Mouse (Mus musculus) intestine, embryonic 16.5 days (tissue): Measurements from ENCODE around the gene Eya3. TPM values are rescaled to one million over a fixed set of nuclear protein-coding genes. Genes with fewer than 3 reads are reported as not detected.
"Not testable (repeated sequence)": the region's sequence is repeated elsewhere in the genome, so short reads cannot be mapped to it uniquely, and the experiment has no call there.

Experiments
- ATAC-seq: fragments of 200-750 bp; cut with Nextera tagmentation; 2 replicates; pipeline ENCODE4 v1.8.0; 2017; ENCODE audit warnings: moderate TSS enrichment, moderate library complexity
- H3K27ac ChIP-seq: fragments of 300-500 bp; sonication (generic); 2 replicates; pipeline ENCODE4 v1.5.1; 2014; ENCODE audit warnings: mild to moderate bottlenecking, low read length
- H3K27me3 ChIP-seq: fragments of 300-500 bp; sonication (generic); replicated peaks from 2 replicates; pipeline ENCODE4 v1.6.1; 2014; ENCODE audit warnings: low read length, control low read depth, mixed read lengths; ENCODE audit not compliant: control insufficient read depth, insufficient read depth
- H3K36me3 ChIP-seq: fragments of 300-500 bp; sonication (generic); 2 replicates; pipeline ENCODE4 v1.6.1; 2014; ENCODE audit warnings: low read length, control low read depth; ENCODE audit not compliant: control insufficient read depth, insufficient read depth
- H3K4me1 ChIP-seq: fragments of 300-500 bp; sonication (generic); 2 replicates; pipeline ENCODE4 v1.6.1; 2014; ENCODE audit warnings: low read length, control low read depth, mixed read lengths; ENCODE audit not compliant: control insufficient read depth, insufficient read depth
- H3K4me2 ChIP-seq: fragments of 300-500 bp; sonication (generic); 2 replicates; pipeline ENCODE4 v1.6.1; 2014; ENCODE audit warnings: low read depth, low read length, control low read depth
- H3K4me3 ChIP-seq: fragments of 300-500 bp; sonication (generic); 2 replicates; pipeline ENCODE4 v1.5.1; 2014; ENCODE audit warnings: mild to moderate bottlenecking, low read length
- H3K9ac ChIP-seq: fragments of 300-500 bp; sonication (generic); 2 replicates; pipeline ENCODE4 v1.6.1; 2014; ENCODE audit warnings: low read depth, low read length
- H3K9me3 ChIP-seq: fragments of 300-500 bp; sonication (generic); 2 replicates; pipeline ENCODE4 v1.6.1; 2016; ENCODE audit warnings: low read length, control low read depth; ENCODE audit not compliant: control insufficient read depth
- WGBS: fragments of 180-500 bp; shearing (Covaris S2); extraction: QIAGEN DNeasy Blood & Tissue Kit; methylation state at CpG from one replicate; pipeline ENCODE4 v1.1.7; 2014; 5-methylcytosine and 5-hydroxymethylcytosine counted together
- polyA plus RNA-seq: library from polyadenylated mRNA; unstranded; fragments of >200 nt; fragmentation: Nextera tagmentation; extraction: Ambion mirVana; gene quantifications from 2 replicates; pipeline ENCODE4 v1.2.1, GENCODE M21; 2015

The Eya3 gene
- polyA plus RNA-seq, 1 experiment from 2014 or later: 22.8 TPM

DNA sequence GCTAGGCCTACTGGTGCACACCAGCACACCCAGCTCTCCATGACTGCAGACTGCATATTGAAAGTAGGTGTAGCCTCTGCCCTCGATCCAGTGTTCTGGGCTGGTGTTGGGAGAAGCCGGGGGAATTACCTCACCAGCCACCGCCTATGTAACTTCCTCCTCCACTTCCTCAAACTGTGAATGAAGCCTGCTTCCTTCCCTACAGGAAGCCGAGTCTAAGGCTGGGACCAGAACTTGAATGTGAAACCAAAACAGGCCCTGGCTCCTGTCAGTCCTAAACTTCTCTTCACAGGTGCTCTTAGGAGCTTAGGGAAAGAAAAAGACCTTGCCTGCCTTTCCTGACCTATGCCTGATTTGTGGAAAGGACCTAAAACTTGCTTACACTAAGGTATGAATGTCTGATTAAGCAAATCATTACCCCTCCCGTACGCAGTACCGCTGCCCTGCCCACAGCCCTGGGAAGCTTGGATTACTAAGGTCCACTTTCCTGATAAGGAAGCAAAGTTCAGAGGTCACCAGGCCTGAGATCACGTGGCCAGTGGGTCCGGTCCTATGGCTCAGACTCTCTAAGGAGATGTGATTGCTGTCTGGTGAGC is 109.0 kb downstream of the Eya3 start:
- Histone ChIP-seq H3K4me2 (peak overlapping the region; percentile 43), H3K9ac (peak overlapping the region; percentile 56), H3K9me3 (no peaks in the 10 kb centered on the region), H3K36me3 (no peaks in the 10 kb centered on the region), H3K27ac (peak overlapping the region; percentile 69), H3K4me1 (peaks cover 4% of the 10 kb centered on the region; the same call in 1 of the 2 replicates), H3K4me3 (peak overlapping the region; percentile 22), H3K27me3 (no peaks in the 10 kb centered on the region)
- ATAC-seq: peak; percentile 82
- 43% methylated on average over 9 of the region's 9 CpGs for WGBS

DNA sequence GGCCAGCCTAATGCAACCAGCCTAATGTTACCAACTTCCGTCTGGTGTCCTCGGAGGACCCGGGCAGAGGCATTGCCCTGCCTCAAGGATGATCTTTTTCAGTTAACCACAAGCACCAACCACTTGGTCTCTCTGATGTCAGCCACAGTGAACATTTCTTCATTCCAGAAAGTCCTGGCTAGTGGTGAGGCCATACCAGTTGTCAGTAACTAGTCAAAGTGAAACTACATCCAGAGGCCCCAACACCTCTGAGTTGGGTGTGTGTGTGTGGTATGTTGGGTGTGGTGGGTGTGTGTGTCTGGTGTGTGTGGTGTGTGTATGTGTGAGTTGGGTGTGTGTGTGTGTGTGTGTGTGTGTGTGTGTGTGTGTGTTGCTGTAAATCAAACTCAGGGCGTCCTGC is 110.0 kb downstream of the Eya3 start:
- Histone ChIP-seq H3K36me3 (no peaks in the 10 kb centered on the region), H3K27ac (peak overlapping the region; percentile 41; the same call in 1 of the 2 replicates), H3K4me1 (peaks cover 4% of the 10 kb centered on the region; the same call in 1 of the 2 replicates), H3K4me2 (no peak overlapping the region), H3K9me3 (no peaks in the 10 kb centered on the region), H3K4me3 (no peak overlapping the region), H3K27me3 (no peaks in the 10 kb centered on the region), H3K9ac (no peak overlapping the region)
- 88% methylated on average over 4 of the region's 4 CpGs for WGBS
- no peak for ATAC-seq

DNA sequence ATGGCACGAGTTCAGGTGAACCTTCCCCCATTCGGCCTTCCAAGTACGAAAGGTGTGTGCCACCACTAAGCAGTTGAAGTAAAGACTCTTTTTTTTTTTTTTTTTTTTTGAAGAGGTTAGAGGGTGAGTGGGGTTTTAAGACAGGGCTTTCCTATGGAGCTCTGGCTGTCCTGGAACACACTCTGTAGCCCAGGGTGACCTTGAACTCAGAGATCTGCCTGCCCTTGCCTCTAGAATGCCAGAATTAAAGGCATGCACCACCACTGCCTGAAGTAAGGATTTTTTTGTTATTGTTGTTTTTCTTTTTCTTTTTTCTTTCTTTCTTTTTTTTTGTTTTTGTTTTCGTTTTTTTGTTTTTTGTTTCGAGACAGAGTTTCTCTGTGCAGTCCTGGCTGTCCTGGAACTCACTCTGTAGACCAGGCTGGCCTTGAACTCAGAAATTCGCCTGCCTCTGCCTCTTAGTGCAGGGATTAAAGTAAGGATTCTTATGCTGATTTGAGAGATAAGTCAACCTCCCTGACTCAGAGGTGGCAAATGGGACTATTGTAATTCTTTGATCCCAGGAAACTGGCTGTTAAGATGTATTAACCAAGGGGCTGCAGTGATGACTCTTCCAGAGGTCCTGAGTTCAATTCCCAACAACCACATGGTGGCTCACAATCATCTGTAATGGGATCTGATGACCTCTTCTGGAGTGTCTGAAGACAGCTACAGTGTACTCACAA is 110.6 kb downstream of the Eya3 start:
- Histone ChIP-seq H3K9me3 (no peaks in the 10 kb centered on the region), H3K27ac (no peak overlapping the region), H3K9ac (no peak overlapping the region), H3K36me3 (no peaks in the 10 kb centered on the region), H3K4me1 (peaks cover 4% of the 10 kb centered on the region; the same call in 1 of the 2 replicates), H3K27me3 (no peaks in the 10 kb centered on the region), H3K4me2 (no peak overlapping the region), H3K4me3 (no peak overlapping the region)
- 83% methylated on average over 6 of the region's 6 CpGs for WGBS
- no peak for ATAC-seq

DNA sequence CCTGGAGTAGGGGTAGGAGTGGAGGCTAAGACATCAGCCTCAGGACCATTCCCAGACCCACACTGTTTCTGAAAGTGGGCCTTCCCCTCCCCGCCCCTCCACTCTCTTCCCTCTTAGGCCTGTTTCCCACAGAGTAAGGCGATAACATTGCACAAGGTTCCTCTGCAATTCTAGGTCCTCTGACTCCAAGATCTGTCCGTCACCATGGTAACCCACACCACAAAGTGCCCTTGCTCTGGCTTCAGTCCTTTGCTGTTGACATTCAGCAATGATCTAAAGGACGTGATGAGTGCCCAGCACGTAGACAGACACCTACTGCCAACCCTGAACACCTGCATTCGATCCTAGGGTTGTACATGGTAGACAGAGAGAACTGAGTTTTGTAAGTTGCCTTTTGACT is 114.2 kb downstream of the Eya3 start:
- Histone ChIP-seq H3K27me3 (no peaks in the 10 kb centered on the region), H3K9me3 (no peaks in the 10 kb centered on the region), H3K4me1 (peaks cover 8% of the 10 kb centered on the region), H3K36me3 (no peaks in the 10 kb centered on the region), H3K9ac (no peak overlapping the region), H3K4me3 (no peak overlapping the region), H3K27ac (no peak overlapping the region), H3K4me2 (no peak overlapping the region)
- WGBS: 79% methylated on average over 6 of the region's 6 CpGs
- ATAC-seq: no peak

DNA sequence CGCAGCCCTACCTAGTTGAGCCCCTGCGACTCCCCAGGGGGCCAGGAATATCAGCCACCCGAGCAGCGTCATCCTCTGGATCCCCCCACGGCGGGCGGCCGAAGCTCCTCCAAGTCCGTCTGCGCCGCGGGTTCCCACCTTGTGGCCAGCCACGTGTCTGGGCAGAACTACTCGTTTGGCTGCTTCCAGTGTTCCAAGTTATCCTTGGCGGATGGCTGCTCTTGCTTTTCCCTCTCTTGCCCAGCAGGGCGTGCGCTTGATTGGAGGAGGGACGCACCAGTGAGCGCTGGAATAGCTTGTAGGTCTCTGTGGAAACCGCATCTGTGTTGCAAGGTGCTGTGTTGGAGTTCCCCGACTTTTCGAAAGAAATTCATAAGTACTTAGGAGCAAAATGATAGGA is 118.2 kb downstream of the Eya3 start, which contains the start of gene Smpdl3b:
TSS of gene Smpdl3b (minus strand) at position 279 of the 400 bp plus-strand sequence.
- Histone ChIP-seq H3K4me3 (peak within 1 kb of the TSS; percentile 57), H3K36me3 (no peaks in the 10 kb centered on the region), H3K27me3 (no peaks in the 10 kb centered on the region), H3K9ac (peak within 1 kb of the TSS; percentile 66), H3K27ac (no peak within 1 kb of the TSS; the same call in 1 of the 2 replicates), H3K9me3 (no peaks in the 10 kb centered on the region), H3K4me1 (peaks cover 8% of the 10 kb centered on the region), H3K4me2 (peak within 1 kb of the TSS; percentile 96)
- peak; percentile 86 for ATAC-seq
- WGBS: under 1% methylated on average over 22 of the region's 22 CpGs

DNA sequence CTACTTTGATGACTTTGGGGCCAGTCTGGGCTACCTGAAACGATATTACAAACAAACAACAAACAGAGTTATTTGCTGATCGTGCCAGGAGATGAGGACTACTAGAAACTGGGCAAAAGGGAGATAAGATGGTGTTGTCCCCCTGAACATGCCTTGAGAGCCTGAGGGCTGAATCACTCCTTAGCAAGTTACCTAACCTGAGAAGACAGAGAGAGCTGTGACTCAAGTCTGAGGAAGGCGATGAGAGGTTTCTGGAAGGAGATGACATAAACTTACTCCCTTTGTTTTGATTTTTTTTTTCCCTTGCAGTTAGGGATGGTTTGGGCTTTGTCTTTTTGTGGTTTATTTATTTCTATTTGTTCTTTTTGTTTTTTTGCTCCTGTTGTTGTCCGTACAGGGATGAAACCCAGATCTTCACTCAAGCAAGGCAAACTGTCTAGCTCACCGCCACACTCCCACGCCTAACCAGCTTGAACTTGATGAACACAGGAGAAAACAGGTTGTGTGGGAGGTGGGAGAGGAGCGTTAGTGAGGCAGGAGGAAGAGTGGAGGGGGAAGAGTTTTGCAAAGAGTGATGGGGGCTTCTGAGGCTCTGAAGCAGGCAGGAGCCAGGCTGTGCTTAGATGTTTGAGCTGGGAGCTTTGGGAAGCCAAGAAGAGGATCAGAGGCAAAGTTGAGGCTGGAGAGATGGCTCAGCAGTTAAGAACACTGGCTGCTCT is 119.0 kb downstream of the Eya3 start:
- Histone ChIP-seq H3K9me3 (no peaks in the 10 kb centered on the region), H3K4me1 (peaks cover 8% of the 10 kb centered on the region), H3K4me2 (no peak overlapping the region), H3K27ac (no peak overlapping the region), H3K9ac (no peak overlapping the region), H3K4me3 (no peak overlapping the region), H3K36me3 (no peaks in the 10 kb centered on the region), H3K27me3 (no peaks in the 10 kb centered on the region)
- no peak for ATAC-seq
- WGBS: 81% methylated on average over 7 of the region's 7 CpGs

DNA sequence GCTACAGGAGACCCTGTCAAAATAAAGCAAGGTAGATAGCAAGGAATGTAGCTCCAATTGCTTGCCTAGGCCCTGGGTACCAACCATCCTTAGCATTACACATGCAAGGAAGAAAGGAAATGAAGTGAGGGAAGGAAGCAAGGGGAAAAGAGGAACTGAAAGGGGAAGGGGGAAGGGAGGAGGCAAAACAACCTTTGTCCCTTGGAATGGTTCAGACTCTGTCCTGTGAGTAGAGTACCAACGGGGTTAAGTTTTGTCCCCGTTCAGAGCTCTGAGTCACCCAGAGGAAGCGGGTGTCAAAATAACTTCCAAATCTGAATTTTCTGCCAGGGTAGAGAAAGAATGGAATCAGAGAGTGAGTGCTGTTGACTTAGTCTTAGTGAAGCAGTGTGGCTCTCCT is 121.5 kb downstream of the Eya3 start:
- WGBS: 48% methylated on average over 3 of the region's 3 CpGs
- H3K4me2 ChIP-seq: no peak overlapping the region
- no peak overlapping the region for H3K9ac ChIP-seq
- H3K4me3 ChIP-seq: no peak overlapping the region
- H3K27ac ChIP-seq: peak overlapping the region; percentile 23; the same call in 1 of the 2 replicates
- H3K9me3 ChIP-seq: no peaks in the 10 kb centered on the region
- H3K4me1 ChIP-seq: peaks cover 8% of the 10 kb centered on the region
- no peaks in the 10 kb centered on the region for H3K36me3 ChIP-seq
- ATAC-seq: peak; percentile 36; the same call in 1 of the 2 replicates
- no peaks in the 10 kb centered on the region for H3K27me3 ChIP-seq

DNA sequence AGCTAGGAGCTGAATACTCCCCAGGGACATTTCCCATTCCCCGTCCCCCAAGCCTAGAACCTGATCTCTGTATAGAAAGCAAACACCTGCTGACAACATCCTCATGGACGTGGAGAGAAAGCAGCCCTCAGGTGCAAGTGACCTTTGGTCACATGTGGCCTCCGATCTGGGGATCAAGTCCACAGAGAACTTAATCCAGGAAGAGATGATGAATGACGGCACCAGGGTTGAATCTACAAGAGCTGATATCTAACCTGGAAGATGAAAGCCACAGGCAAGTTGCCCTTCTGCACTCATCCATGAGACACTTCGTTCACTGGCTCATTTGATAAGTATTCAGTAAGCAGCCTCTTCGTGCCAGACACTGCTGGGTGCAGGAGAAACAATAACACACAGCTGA is 123.8 kb downstream of the Eya3 start:
- peak; percentile 74 for ATAC-seq
- Histone ChIP-seq H3K9me3 (no peaks in the 10 kb centered on the region), H3K27ac (peak overlapping the region; percentile 41; the same call in 1 of the 2 replicates), H3K4me3 (no peak overlapping the region), H3K9ac (no peak overlapping the region), H3K4me1 (no peaks in the 10 kb centered on the region), H3K4me2 (no peak overlapping the region), H3K36me3 (no peaks in the 10 kb centered on the region), H3K27me3 (no peaks in the 10 kb centered on the region)
- 56% methylated on average over 6 of the region's 6 CpGs for WGBS

DNA sequence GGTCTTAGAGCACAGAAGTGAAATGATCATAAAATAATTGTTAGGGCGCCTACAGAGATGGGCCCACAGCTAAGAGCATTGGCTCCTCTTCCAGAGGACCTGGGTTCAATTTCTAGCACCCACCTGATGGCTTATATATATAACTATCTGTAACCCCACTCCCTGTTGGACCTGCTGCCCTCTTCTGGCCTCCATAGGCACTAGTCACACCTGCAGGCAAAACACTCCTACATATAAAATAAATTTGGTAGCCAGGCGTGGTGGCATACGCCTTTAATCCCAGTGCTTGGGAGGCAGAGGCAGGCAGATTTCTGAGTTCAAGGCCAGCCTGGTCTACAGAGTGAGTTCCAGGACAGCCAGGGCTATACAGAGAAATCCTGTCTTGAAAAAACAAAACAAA is 124.3 kb downstream of the Eya3 start:
- H3K36me3 ChIP-seq, H3K9me3 ChIP-seq, H3K27me3 ChIP-seq, H3K4me3 ChIP-seq, H3K4me2 ChIP-seq, H3K9ac ChIP-seq, ATAC-seq, H3K4me1 ChIP-seq: not testable (repeated sequence)
- WGBS: 87% methylated on average over 3 of the region's 3 CpGs
- H3K27ac ChIP-seq: peak overlapping the region; percentile 41; the same call in 1 of the 2 replicates
